Mouse (Mus musculus) neural tube, embryonic 12.5 days (tissue): ENCODE results near the gene Kcne2. TPM values are rescaled to one million over a fixed set of nuclear protein-coding genes. Genes with fewer than 3 reads are reported as not detected.

ENCODE experiments used
- ATAC-seq: fragments of 200-750 bp; cut with Nextera tagmentation; 2 replicates; pipeline ENCODE4 v1.8.0; 2017; ENCODE audit warnings: low read depth, mild to moderate bottlenecking, moderate TSS enrichment, moderate library complexity; ENCODE audit not compliant: low FRiP score
- H3K27ac ChIP-seq: fragments of 300-500 bp; sonication (generic); 2 replicates; pipeline ENCODE4 v1.5.1; 2016
- H3K27me3 ChIP-seq: fragments of 300-500 bp; sonication (generic); replicated peaks from 2 replicates; pipeline ENCODE4 v1.6.1; 2016; ENCODE audit warnings: mild to moderate bottlenecking
- H3K36me3 ChIP-seq: fragments of 300-500 bp; sonication (generic); 2 replicates; pipeline ENCODE4 v1.6.1; 2016; ENCODE audit warnings: mild to moderate bottlenecking
- H3K4me1 ChIP-seq: fragments of 300-500 bp; sonication (generic); 2 replicates; pipeline ENCODE4 v1.6.1; 2016
- H3K4me2 ChIP-seq: fragments of 300-500 bp; sonication (generic); replicated peaks from 2 replicates; pipeline ENCODE4 v1.6.1; 2016; ENCODE audit warnings: mild to moderate bottlenecking
- H3K4me3 ChIP-seq: fragments of 300-500 bp; sonication (generic); 2 replicates; pipeline ENCODE4 v1.5.1; 2016
- H3K9ac ChIP-seq: fragments of 300-500 bp; sonication (generic); 2 replicates; pipeline ENCODE4 v1.6.1; 2016; ENCODE audit warnings: mild to moderate bottlenecking
- H3K9me3 ChIP-seq: fragments of 300-500 bp; sonication (generic); 2 replicates; pipeline ENCODE4 v1.6.1; 2016; ENCODE audit warnings: mild to moderate bottlenecking
- WGBS: fragments of 180-500 bp; shearing (Covaris S2); methylation state at CpG from one replicate; pipeline ENCODE4 v1.1.7; 2016; 5-methylcytosine and 5-hydroxymethylcytosine counted together
- polyA plus RNA-seq: library from polyadenylated mRNA; unstranded; fragments of >200 nt; fragmentation: Nextera tagmentation; extraction: Ambion mirVana; gene quantifications from 2 replicates; pipeline ENCODE4 v1.2.1, GENCODE M21; 2016

The Kcne2 gene
- polyA plus RNA-seq, 1 experiment from 2014 or later, result 0.33 TPM

- Histone ChIP-seq H3K4me2 (no peak overlapping the region), H3K27me3 (no peaks in the 10 kb centered on the region), H3K27ac (no peak overlapping the region), H3K36me3 (no peaks in the 10 kb centered on the region), H3K9me3 (no peaks in the 10 kb centered on the region), H3K4me3 (no peak overlapping the region), H3K4me1 (no peaks in the 10 kb centered on the region), H3K9ac (no peak overlapping the region)
- ATAC-seq, result no peak
- 88% methylated on average over 9 of the region's 9 CpGs for WGBS
Measured at GRCm38 (mm10) chr16:92288778-92289177, 3.4 kb upstream of the Kcne2 start.

GRCm38 (mm10) chr16:92290045-92290444 is 2.1 kb upstream of the Kcne2 start:
- H3K36me3 ChIP-seq, result no peaks in the 10 kb centered on the region
- ATAC-seq, result no peak
- no peak overlapping the region for H3K27ac ChIP-seq
- no peaks in the 10 kb centered on the region for H3K4me1 ChIP-seq
- no peaks in the 10 kb centered on the region for H3K9me3 ChIP-seq
- no peak overlapping the region for H3K4me3 ChIP-seq
- no peak overlapping the region for H3K9ac ChIP-seq
- H3K27me3 ChIP-seq, result no peaks in the 10 kb centered on the region
- no peak overlapping the region for H3K4me2 ChIP-seq

GRCm38 (mm10) chr16:92294267-92294970 is 2.2 kb downstream of the Kcne2 start:
- WGBS, result 70% methylated on average over 12 of the region's 12 CpGs
- no peaks in the 10 kb centered on the region for H3K27me3 ChIP-seq
- H3K9ac ChIP-seq, result no peak overlapping the region
- no peak for ATAC-seq
- no peaks in the 10 kb centered on the region for H3K9me3 ChIP-seq
- H3K27ac ChIP-seq, result no peak overlapping the region
- H3K4me1 ChIP-seq, result no peaks in the 10 kb centered on the region
- H3K4me3 ChIP-seq, result no peak overlapping the region
- no peak overlapping the region for H3K4me2 ChIP-seq
- no peaks in the 10 kb centered on the region for H3K36me3 ChIP-seq

GRCm38 (mm10) chr16:92295328-92295727 is 3.1 kb downstream of the Kcne2 start:
- no peak for ATAC-seq
- Histone ChIP-seq H3K27ac (no peak overlapping the region), H3K4me1 (no peaks in the 10 kb centered on the region; the same call in 1 of the 2 replicates), H3K27me3 (no peaks in the 10 kb centered on the region), H3K4me2 (no peak overlapping the region), H3K9ac (no peak overlapping the region), H3K9me3 (no peaks in the 10 kb centered on the region), H3K4me3 (no peak overlapping the region), H3K36me3 (no peaks in the 10 kb centered on the region)
- 86% methylated on average over 2 of the region's 2 CpGs for WGBS

GRCm38 (mm10) chr16:92300649-92301411 is 8.6 kb downstream of the Kcne2 start, which contains the start of gene Smim11:
TSS of gene Smim11 (plus strand) at chr16:92301286.
- peaks cover 12% of the 10 kb centered on the region for H3K4me1 ChIP-seq
- no peaks in the 10 kb centered on the region for H3K9me3 ChIP-seq
- no peaks in the 10 kb centered on the region for H3K27me3 ChIP-seq
- 11% methylated on average over 32 of the region's 32 CpGs for WGBS
- peak within 1 kb of the TSS; percentile 86 for H3K4me2 ChIP-seq
- H3K4me3 ChIP-seq, result peak within 1 kb of the TSS; percentile 62
- peak within 1 kb of the TSS; percentile 69 for H3K9ac ChIP-seq
- peaks cover 8% of the 10 kb centered on the region for H3K36me3 ChIP-seq
- ATAC-seq, result peak; percentile 91
- no peak within 1 kb of the TSS; the same call in 1 of the 2 replicates for H3K27ac ChIP-seq

- ATAC-seq, result peak; percentile 71
- Histone ChIP-seq H3K9ac (peak overlapping the region; percentile 69), H3K27ac (no peak overlapping the region), H3K27me3 (no peaks in the 10 kb centered on the region), H3K36me3 (peaks cover 13% of the 10 kb centered on the region), H3K4me3 (peak overlapping the region; percentile 62), H3K4me1 (peaks cover 12% of the 10 kb centered on the region), H3K4me2 (peak overlapping the region; percentile 86), H3K9me3 (no peaks in the 10 kb centered on the region)
- WGBS, result under 1% methylated on average over 12 of the region's 12 CpGs
Measured at GRCm38 (mm10) chr16:92301412-92301806, 9.2 kb downstream of the Kcne2 start.

- ATAC-seq, result no peak
- no peak overlapping the region for H3K27ac ChIP-seq
- no peaks in the 10 kb centered on the region for H3K9me3 ChIP-seq
- H3K4me1 ChIP-seq, result peaks cover 12% of the 10 kb centered on the region
- 24% methylated on average over 5 of the region's 5 CpGs for WGBS
- H3K4me3 ChIP-seq, result peak overlapping the region; percentile 62
- peak overlapping the region; percentile 69 for H3K9ac ChIP-seq
- no peaks in the 10 kb centered on the region for H3K27me3 ChIP-seq
- H3K4me2 ChIP-seq, result peak overlapping the region; percentile 86
- peaks cover 17% of the 10 kb centered on the region for H3K36me3 ChIP-seq
Measured at GRCm38 (mm10) chr16:92301989-92302388, 9.8 kb downstream of the Kcne2 start.

GRCm38 (mm10) chr16:92302506-92302905 is 10.3 kb downstream of the Kcne2 start:
- no peak for ATAC-seq
- Histone ChIP-seq H3K9me3 (no peaks in the 10 kb centered on the region), H3K9ac (peak overlapping the region; percentile 69; the same call in 1 of the 2 replicates), H3K27me3 (no peaks in the 10 kb centered on the region), H3K36me3 (peaks cover 21% of the 10 kb centered on the region), H3K4me3 (no peak overlapping the region), H3K4me1 (peaks cover 12% of the 10 kb centered on the region), H3K4me2 (peak overlapping the region; percentile 86), H3K27ac (no peak overlapping the region)
- WGBS, result 70% methylated on average over 5 of the region's 5 CpGs

GRCm38 (mm10) chr16:92305519-92305918 is 13.3 kb downstream of the Kcne2 start:
- no peak overlapping the region for H3K9ac ChIP-seq
- WGBS, result 93% methylated on average over 2 of the region's 2 CpGs
- no peaks in the 10 kb centered on the region for H3K9me3 ChIP-seq
- no peak overlapping the region for H3K27ac ChIP-seq
- ATAC-seq, result no peak
- H3K27me3 ChIP-seq, result no peaks in the 10 kb centered on the region
- H3K4me2 ChIP-seq, result no peak overlapping the region
- peaks cover 12% of the 10 kb centered on the region for H3K4me1 ChIP-seq
- H3K36me3 ChIP-seq, result peaks cover 36% of the 10 kb centered on the region
- no peak overlapping the region for H3K4me3 ChIP-seq

GRCm38 (mm10) chr16:92307947-92308346 is 15.8 kb downstream of the Kcne2 start:
- 86% methylated on average over 3 of the region's 3 CpGs for WGBS
- peaks cover 58% of the 10 kb centered on the region for H3K36me3 ChIP-seq
- ATAC-seq, result no peak

GRCm38 (mm10) chr16:92309126-92309525 is 16.9 kb downstream of the Kcne2 start:
- H3K27me3 ChIP-seq, result no peaks in the 10 kb centered on the region
- H3K4me2 ChIP-seq, result no peak overlapping the region
- peaks cover 65% of the 10 kb centered on the region for H3K36me3 ChIP-seq

More at GRCm38 (mm10) chr16:92307947-92308346, 15.8 kb downstream of the Kcne2 start:
- no peak overlapping the region for H3K27ac ChIP-seq
- no peaks in the 10 kb centered on the region for H3K27me3 ChIP-seq
- no peaks in the 10 kb centered on the region for H3K4me1 ChIP-seq
- H3K4me2 ChIP-seq, result no peak overlapping the region
- H3K9ac ChIP-seq, result no peak overlapping the region
- H3K9me3 ChIP-seq, result no peaks in the 10 kb centered on the region
- H3K4me3 ChIP-seq, result no peak overlapping the region

GRCm38 (mm10) chr16:92313953-92314741 is 22.0 kb downstream of the Kcne2 start:
- no peak overlapping the region for H3K27ac ChIP-seq
- 53% methylated on average over 13 of the region's 13 CpGs for WGBS

More at GRCm38 (mm10) chr16:92309126-92309525, 16.9 kb downstream of the Kcne2 start:
- Histone ChIP-seq H3K9me3 (no peaks in the 10 kb centered on the region), H3K4me1 (0 out of 2 replicates have a peak, but pooled peaks cover under 1% of the 10 kb centered on the region), H3K4me3 (no peak overlapping the region), H3K9ac (no peak overlapping the region), H3K27ac (no peak overlapping the region)
- WGBS, result 60% methylated on average over 4 of the region's 4 CpGs
- no peak for ATAC-seq

More at GRCm38 (mm10) chr16:92313953-92314741, 22.0 kb downstream of the Kcne2 start:
- Histone ChIP-seq H3K4me3 (no peak overlapping the region), H3K9me3 (no peaks in the 10 kb centered on the region), H3K4me1 (peaks cover 6% of the 10 kb centered on the region; the same call in 1 of the 2 replicates), H3K36me3 (peaks cover 30% of the 10 kb centered on the region), H3K4me2 (no peak overlapping the region), H3K27me3 (no peaks in the 10 kb centered on the region), H3K9ac (no peak overlapping the region)
- ATAC-seq, result peak; percentile 81
